Mouse (Mus musculus) cerebellum, adult 8-10 months (tissue): ENCODE data around the gene C530008M17Rik.

Source experiments
- DNase-seq: peaks from one replicate; pipeline ENCODE4 v3.0.0; 2022

Gene C530008M17Rik

GRCm38 (mm10) chr5:76665421-76665820 is 9.1 kb downstream of the C530008M17Rik start:
- no peak for DNase-seq

GRCm38 (mm10) chr5:76666026-76666756 is 9.9 kb downstream of the C530008M17Rik start:
- no peak for DNase-seq

- DNase-seq: no peak
These were observed 11.8 kb downstream of the C530008M17Rik start for GRCm38 (mm10) chr5:76668118-76668517.

- no peak for DNase-seq
These were observed 12.2 kb downstream of the C530008M17Rik start for GRCm38 (mm10) chr5:76668547-76668946.

GRCm38 (mm10) chr5:76670183-76670582 is 13.9 kb downstream of the C530008M17Rik start:
- no peak for DNase-seq

- DNase-seq: no peak
These were observed 17.8 kb downstream of the C530008M17Rik start for GRCm38 (mm10) chr5:76674022-76674653.

GRCm38 (mm10) chr5:76675369-76675768 is 19.1 kb downstream of the C530008M17Rik start:
- DNase-seq: no peak

GRCm38 (mm10) chr5:76680959-76681358 is 24.6 kb downstream of the C530008M17Rik start:
- DNase-seq: no peak

- DNase-seq: no peak
These were observed 25.8 kb downstream of the C530008M17Rik start for GRCm38 (mm10) chr5:76681895-76682656.

- no peak for DNase-seq
These were observed 27.1 kb downstream of the C530008M17Rik start for GRCm38 (mm10) chr5:76683455-76683854.

GRCm38 (mm10) chr5:76684658-76685605 is 28.6 kb downstream of the C530008M17Rik start:
- DNase-seq: no peak

- no peak for DNase-seq
These were observed 31.8 kb downstream of the C530008M17Rik start for GRCm38 (mm10) chr5:76687961-76688600.

- DNase-seq: no peak
These were observed 32.3 kb downstream of the C530008M17Rik start for GRCm38 (mm10) chr5:76688643-76689042.

- no peak for DNase-seq
These were observed 33.9 kb downstream of the C530008M17Rik start for GRCm38 (mm10) chr5:76690177-76690593.

GRCm38 (mm10) chr5:76691251-76691650 is 34.9 kb downstream of the C530008M17Rik start:
- no peak for DNase-seq

GRCm38 (mm10) chr5:76691706-76692424 is 35.6 kb downstream of the C530008M17Rik start:
- DNase-seq: no peak

- no peak for DNase-seq
These were observed 41.2 kb downstream of the C530008M17Rik start for GRCm38 (mm10) chr5:76697536-76697935.

GRCm38 (mm10) chr5:76698187-76698586 is 41.9 kb downstream of the C530008M17Rik start:
- no peak for DNase-seq

- no peak for DNase-seq
These were observed 45.0 kb downstream of the C530008M17Rik start for GRCm38 (mm10) chr5:76701127-76701853.

- no peak for DNase-seq
These were observed 45.8 kb downstream of the C530008M17Rik start for GRCm38 (mm10) chr5:76702104-76702503.
